Mouse (Mus musculus) adrenal gland, adult 18-20 months (tissue): ENCODE measurements around the gene 1700020A23Rik. TPM values are rescaled to one million over a fixed set of nuclear protein-coding genes. Genes with fewer than 3 reads are reported as not detected.

ENCODE experiments used
- DNase-seq, 2 experiments: peaks; one replicate each; pipeline ENCODE4 v3.0.0; 2021 to 2022; ENCODE audit warnings: low spot score in 2 of 2
- total RNA-seq, 2 experiments: library from RNA; stranded (reverse); gene quantifications; 1 replicate in 1 of 2; 2 replicates in 1 of 2; pipeline ENCODE4 v1.2.3; 2021

The 1700020A23Rik gene
- total RNA-seq, 2 experiments from 2014 or later: not detected

DNA sequence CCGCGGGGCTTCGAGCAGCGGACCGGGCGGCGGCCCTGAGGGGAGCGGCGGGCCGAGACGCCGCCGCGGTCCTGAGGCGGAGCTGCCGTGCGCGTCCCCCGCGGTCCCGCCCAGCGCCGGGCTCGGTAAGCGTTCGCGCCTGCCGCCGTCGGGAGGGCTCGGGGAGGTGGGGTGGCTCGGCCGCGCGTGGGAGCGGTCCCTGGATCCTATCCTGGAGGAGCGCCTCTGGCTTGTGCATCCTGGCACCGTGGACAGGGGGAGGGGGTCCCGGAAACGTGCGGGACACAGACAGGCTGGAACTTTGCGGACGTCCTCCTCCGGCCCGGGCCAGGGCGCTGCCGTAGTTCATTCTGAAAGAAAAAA lies 45.4 kb downstream of the 1700020A23Rik start:
- DNase-seq: peak; percentile 78 to 82

DNA sequence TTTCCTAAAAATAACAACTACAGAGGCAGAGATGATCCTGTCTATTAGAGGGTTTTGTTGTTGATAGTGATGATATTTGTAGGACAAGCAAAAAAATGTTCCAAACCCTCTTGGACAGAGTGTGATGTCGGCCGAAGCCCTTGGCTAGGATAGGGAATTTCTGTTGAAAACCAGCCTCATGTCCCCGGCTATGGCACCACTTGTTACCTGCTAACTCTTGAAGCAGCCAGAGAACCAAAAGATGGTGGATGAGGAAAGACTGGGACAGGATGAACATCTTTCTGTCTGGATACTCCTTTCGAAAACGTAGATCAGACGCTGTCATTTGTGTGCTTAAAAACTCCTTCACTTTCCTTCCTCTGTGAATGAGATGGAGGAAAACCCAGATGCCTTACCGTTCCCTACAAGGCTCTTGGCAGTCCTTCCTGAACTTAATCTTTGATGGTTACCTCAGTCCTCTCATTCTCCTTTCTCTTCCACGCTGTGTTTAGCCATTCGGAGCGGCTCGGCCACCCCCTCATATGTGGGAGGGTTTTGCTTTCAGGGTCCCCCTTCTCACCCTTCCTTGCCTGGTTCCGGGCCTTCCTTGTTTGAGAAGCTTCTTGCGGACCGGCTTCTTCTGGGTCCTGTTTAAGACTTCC lies 46.1 kb downstream of the 1700020A23Rik start:
- no peak for DNase-seq

DNA sequence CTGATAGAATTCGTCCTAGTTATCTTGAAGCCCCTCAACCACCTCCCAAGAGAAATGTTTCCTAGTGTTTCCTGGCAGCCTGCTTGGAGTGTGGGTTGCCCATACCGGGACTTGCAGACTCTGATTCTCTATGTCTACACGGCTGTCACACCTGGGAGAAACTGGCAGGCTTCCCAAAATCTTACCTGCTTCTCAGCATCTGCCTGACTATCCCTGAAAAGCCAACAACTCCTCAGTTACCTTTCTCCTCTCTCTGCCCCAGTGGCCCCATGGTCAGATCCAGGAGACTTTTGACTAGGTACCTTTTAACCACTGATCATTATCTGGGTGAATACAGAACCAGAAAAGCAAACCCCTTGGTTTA lies 46.6 kb downstream of the 1700020A23Rik start:
- no peak for DNase-seq

DNA sequence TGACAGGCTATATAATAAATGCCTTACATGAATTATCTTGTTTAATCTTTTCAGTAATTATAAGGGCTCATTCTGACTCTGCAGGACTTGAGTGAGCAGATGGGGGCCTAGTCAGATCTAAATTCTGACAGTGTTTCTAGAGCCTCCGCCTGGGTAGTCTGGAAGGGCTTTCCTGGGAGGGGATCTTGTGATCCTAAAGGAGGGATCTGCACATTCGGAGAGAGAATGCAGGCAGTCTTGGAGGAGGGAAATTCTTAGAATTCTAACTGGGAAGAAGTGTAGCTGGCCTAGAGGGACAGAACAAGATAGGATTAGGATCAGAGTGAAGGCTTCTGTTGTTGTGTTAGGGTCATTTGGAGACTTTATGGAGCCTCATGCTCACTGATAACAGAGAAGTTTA lies 47.2 kb downstream of the 1700020A23Rik start:
- no peak for DNase-seq

DNA sequence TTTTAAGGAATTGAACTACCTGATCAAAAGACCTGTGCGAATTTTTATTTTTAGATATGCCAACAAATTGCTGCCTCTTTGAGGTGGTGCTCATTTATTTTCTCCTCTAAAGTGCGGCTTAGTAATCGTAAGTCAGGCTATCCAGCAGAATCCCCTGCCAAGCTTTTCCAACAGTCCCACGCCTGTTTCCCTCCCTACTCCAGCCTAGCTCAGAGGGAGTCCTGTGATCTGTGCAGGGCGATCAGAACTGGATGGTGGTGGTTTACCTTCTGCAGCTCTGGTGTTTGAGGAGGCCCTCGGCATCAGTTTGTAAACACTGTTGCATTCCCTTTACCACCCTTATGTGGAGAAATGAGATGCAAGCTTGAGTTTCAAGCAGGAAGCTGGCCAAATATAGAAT lies 48.4 kb downstream of the 1700020A23Rik start:
- no peak for DNase-seq

DNA sequence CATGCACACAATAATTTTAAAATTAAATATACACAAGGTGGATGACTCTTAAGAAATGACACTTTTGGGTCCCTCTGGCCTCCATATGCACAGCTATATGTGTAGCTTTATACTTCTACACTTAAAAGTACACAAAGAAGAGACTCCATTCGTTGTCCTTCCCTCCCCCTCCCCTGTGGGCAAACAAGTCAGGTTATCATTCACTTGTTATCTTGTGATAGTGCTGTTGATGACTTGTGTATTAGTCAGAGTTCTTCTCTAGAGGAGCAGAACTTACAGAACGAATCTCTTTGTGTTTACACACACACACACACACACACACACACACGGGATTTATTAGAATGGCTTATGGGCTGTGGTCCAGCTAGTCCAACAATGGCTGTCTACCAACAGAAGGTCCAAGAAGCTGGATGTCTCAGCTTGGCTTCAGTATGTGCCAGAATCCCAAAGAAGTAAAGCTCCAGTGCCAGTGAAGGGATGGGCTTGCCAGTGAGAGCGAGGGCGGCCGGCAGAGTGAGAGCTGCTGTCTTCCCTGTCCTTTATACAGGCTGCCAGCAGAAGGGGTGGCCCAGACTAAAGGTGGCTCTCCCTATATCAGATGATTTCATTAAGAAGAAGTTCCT lies 49.8 kb downstream of the 1700020A23Rik start:
- no peak for DNase-seq

Other genes with a start within 250 kb of the 1700020A23Rik start
- gene Snrpb, start 225.9 kb upstream of the 1700020A23Rik start, total RNA-seq: 100 to 1,000 TPM; 168 to 170 TPM
- gene Tmc2, start 210.1 kb upstream of the 1700020A23Rik start, total RNA-seq: not detected
- gene Nop56, start 130.8 kb upstream of the 1700020A23Rik start, total RNA-seq: 100 to 1,000 TPM; 118 to 134 TPM
- gene Idh3b, start 120.7 kb upstream of the 1700020A23Rik start, total RNA-seq: 100 to 1,000 TPM; 406 to 739 TPM
- 1 to 10 TPM; 3.7 to 4.4 TPM for gene Ebf4, start 110.1 kb upstream of the 1700020A23Rik start, total RNA-seq
- 1 to 10 TPM; 6.3 to 6.4 TPM for gene Cpxm1, start 7.7 kb upstream of the 1700020A23Rik start, total RNA-seq
- not detected for gene Gm28372, start within 50 bp of the 1700020A23Rik start, total RNA-seq
- not detected for gene Tmem239, start 1.2 kb downstream of the 1700020A23Rik start, total RNA-seq
- 10 to 100 TPM; 47.9 to 71.8 TPM for gene Vps16, start 19.1 kb downstream of the 1700020A23Rik start, total RNA-seq
- 10 to 100 TPM; 14.8 to 18.7 TPM for gene Pced1a, start 19.4 kb downstream of the 1700020A23Rik start, total RNA-seq
- gene Ptpra, start 45.0 kb downstream of the 1700020A23Rik start, total RNA-seq: 100 to 1,000 TPM; 105 to 131 TPM
- 10 to 100 TPM; 52.4 to 62.2 TPM for gene Mrps26, start 158.5 kb downstream of the 1700020A23Rik start, total RNA-seq
- not detected for gene Oxt, start 170.9 kb downstream of the 1700020A23Rik start, total RNA-seq
- gene Avp, start 177.3 kb downstream of the 1700020A23Rik start, total RNA-seq: not detected
- gene Fastkd5, start 224.8 kb downstream of the 1700020A23Rik start, total RNA-seq: 10 to 100 TPM; 13.8 to 14.6 TPM
- gene Ubox5, start 224.8 kb downstream of the 1700020A23Rik start, total RNA-seq: 1 to 10 TPM; 5.9 to 6.9 TPM
- 10 to 100 TPM; 12.7 to 17.7 TPM for gene Lzts3, start 237.5 kb downstream of the 1700020A23Rik start, total RNA-seq